Mouse (Mus musculus): ENCODE measurements around the gene Mri1.

GRCm38 (mm10) chr8:84303951-84304350 lies 46.8 kb upstream of the Mri1 start:
- no peak for TF ChIP-seq CTCF (conservative IDR thresholded peaks at IDR 0.05 in 1 of 2, IDR thresholded peaks at IDR 0.05 in 1 of 2; ENCODE audit: low read depth in 2 of 2, low read length in 2 of 2)
- no peak for TF ChIP-seq POLR2A (IDR thresholded peaks at IDR 0.05; ENCODE audit: low read depth, low read length)
- TF ChIP-seq CHD1 (IDR thresholded peaks at IDR 0.05; ENCODE audit: low read depth, low read length), result no peak
- TF ChIP-seq KAT2A (IDR thresholded peaks at IDR 0.05; ENCODE audit: insufficient replicate concordance, low read length), result no peak
- TF ChIP-seq UBTF (IDR thresholded peaks at IDR 0.05; ENCODE audit: low read depth, low read length), result no peak
- no peak for TF ChIP-seq ZKSCAN1 (IDR thresholded peaks at IDR 0.05; ENCODE audit: borderline replicate concordance, low read depth, low read length)
- no peak for TF ChIP-seq JUND (conservative IDR thresholded peaks at IDR 0.05; ENCODE audit: low read depth, low read length)
- no peak for TF ChIP-seq EP300 (IDR thresholded peaks at IDR 0.05; ENCODE audit: low read length)
- TF ChIP-seq MYC (IDR thresholded peaks at IDR 0.05; ENCODE audit: low read depth, low read length), result no peak
- TF ChIP-seq MAFK (IDR thresholded peaks at IDR 0.05; ENCODE audit: insufficient replicate concordance, low read length), result no peak
- TF ChIP-seq USF2 (conservative IDR thresholded peaks at IDR 0.05; ENCODE audit: low read depth, low read length), result no peak
- no peak for TF ChIP-seq POLR2AphosphoS2 (IDR thresholded peaks at IDR 0.05; ENCODE audit: low read depth, low read length)
- no peak for TF ChIP-seq E2F4 (IDR thresholded peaks at IDR 0.05; ENCODE audit: insufficient replicate concordance, low read depth, low read length)
